Mouse (Mus musculus) C2C12 (cell line): ENCODE results near the gene Ly9.

Experiments used
- CTCF ChIP-seq: IDR thresholded peaks from one replicate; pipeline ENCODE4 v1.5.1; 2011; ENCODE audit not compliant: control insufficient read depth, insufficient read depth, insufficient read length
- MYOG ChIP-seq: IDR thresholded peaks from one replicate; pipeline ENCODE4 v1.6.1; 2011; ENCODE audit not compliant: control insufficient read depth, insufficient read length; ENCODE audit errors: extremely low read depth

DNA sequence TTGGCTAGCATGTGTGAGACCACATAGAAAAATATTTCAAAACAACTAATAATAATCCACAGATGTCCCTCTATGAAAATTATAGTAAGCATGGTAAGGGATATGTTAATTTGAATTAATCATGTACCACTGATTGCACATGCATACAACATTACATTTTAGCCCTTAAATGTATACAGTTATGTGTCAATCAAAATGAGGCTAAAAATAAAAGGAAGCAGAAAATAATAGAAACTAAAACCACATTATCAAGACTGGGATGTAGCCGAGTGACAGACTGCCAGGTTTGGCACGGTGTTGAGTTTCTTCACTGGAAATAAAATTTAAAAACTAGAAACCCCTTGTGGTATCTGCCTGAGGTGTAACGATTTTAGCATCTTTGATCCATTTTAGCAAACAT lies 12.4 kb upstream of the Ly9 start:
- TF ChIP-seq CTCF (no peak), MYOG (no peak)
